Mouse (Mus musculus): ENCODE data around the gene Hdhd3. TPM values are rescaled to one million over a fixed set of nuclear protein-coding genes. Genes with fewer than 3 reads are reported as not detected.

Gene Hdhd3
- polyA plus RNA-seq (2012; rRNA removed) = 63.6 and 68.4 TPM in 2 replicates

DNA sequence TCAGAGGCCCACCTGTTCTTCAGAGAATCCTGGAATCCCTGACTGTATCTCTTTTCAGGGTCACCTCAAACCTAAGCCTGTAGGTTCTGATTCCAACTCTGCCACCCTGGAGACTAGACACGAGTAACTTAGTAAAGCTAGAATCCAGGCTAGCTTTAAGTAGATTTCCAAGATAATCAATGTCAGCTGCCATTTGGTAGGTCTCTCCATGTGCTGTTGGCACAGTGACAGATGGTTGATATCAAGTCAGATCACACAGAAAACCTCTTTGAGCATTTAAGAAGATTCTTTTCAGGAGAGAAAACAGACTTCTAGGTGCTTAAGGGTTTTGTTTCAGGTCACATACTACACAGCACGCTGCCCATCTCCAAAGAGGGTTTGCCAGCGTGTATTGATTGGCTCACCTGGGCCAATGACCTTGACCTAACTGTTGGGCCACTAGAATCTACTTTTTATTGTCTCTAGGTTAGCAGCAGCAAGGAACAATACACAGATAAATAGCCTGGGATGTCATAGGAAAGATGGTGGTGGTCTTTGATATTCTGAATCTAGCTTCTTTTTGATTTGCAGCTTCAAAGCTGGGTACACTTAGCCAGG, at the start of gene Hdhd3:
TSS of gene Hdhd3 (minus strand) at position 94 of the 597 bp plus-strand sequence.
- WGBS = 35% methylated on average over 3 of the region's 3 CpGs
- H3K4me3 ChIP-seq (ENCODE audit: low read depth, low read length) = peak within 1 kb of the TSS; percentile 96
- H3K27me3 ChIP-seq (ENCODE audit: control insufficient read depth, insufficient read depth, low read length) = no peaks in the 10 kb centered on the region
- H3K4me1 ChIP-seq (ENCODE audit: control insufficient read depth, insufficient read depth, insufficient read length, low read length) = peaks cover 18% of the 10 kb centered on the region
- peak within 1 kb of the TSS; percentile 97 for H3K27ac ChIP-seq (ENCODE audit: insufficient read depth, low read depth, low read length)
- peaks cover 22% of the 10 kb centered on the region for H3K36me3 ChIP-seq (ENCODE audit: control insufficient read depth, insufficient read depth, low read length)
- TF ChIP-seq POLR2A (IDR thresholded peaks at IDR 0.05; ENCODE audit: low read depth, low read length) (no peak), CTCF (IDR thresholded peaks at IDR 0.05; ENCODE audit: extremely low read depth, insufficient read length, insufficient replicate concordance, low read depth, low read length) (no peak)

GRCm38 (mm10) chr4:62551966-62552365, 48.7 kb upstream of the Hdhd3 start:
- Histone ChIP-seq H3K4me1 (ENCODE audit: control insufficient read depth, insufficient read depth, insufficient read length, low read length) (no peaks in the 10 kb centered on the region), H3K27ac (ENCODE audit: insufficient read depth, low read depth, low read length) (no peak overlapping the region), H3K4me3 (ENCODE audit: low read depth, low read length) (no peak overlapping the region), H3K27me3 (ENCODE audit: control insufficient read depth, insufficient read depth, low read length) (no peaks in the 10 kb centered on the region), H3K36me3 (ENCODE audit: control insufficient read depth, insufficient read depth, low read length) (no peaks in the 10 kb centered on the region)
- TF ChIP-seq POLR2A (IDR thresholded peaks at IDR 0.05; ENCODE audit: low read depth, low read length) (no peak), CTCF (IDR thresholded peaks at IDR 0.05; ENCODE audit: extremely low read depth, insufficient read length, insufficient replicate concordance, low read depth, low read length) (no peak)
- WGBS = 78% methylated on average over 7 of the region's 7 CpGs

- TF ChIP-seq CTCF (IDR thresholded peaks at IDR 0.05; ENCODE audit: extremely low read depth, insufficient read length, insufficient replicate concordance, low read depth, low read length) = no peak
- no peak for TF ChIP-seq POLR2A (IDR thresholded peaks at IDR 0.05; ENCODE audit: low read depth, low read length)
- no peak overlapping the region for H3K27ac ChIP-seq (ENCODE audit: insufficient read depth, low read depth, low read length)
- H3K4me1 ChIP-seq (ENCODE audit: control insufficient read depth, insufficient read depth, insufficient read length, low read length) = no peaks in the 10 kb centered on the region
- H3K27me3 ChIP-seq (ENCODE audit: control insufficient read depth, insufficient read depth, low read length) = no peaks in the 10 kb centered on the region
- no peaks in the 10 kb centered on the region for H3K36me3 ChIP-seq (ENCODE audit: control insufficient read depth, insufficient read depth, low read length)
- H3K4me3 ChIP-seq (ENCODE audit: low read depth, low read length) = no peak overlapping the region
Observed at GRCm38 (mm10) chr4:62544801-62545200, 41.5 kb upstream of the Hdhd3 start.

DNA sequence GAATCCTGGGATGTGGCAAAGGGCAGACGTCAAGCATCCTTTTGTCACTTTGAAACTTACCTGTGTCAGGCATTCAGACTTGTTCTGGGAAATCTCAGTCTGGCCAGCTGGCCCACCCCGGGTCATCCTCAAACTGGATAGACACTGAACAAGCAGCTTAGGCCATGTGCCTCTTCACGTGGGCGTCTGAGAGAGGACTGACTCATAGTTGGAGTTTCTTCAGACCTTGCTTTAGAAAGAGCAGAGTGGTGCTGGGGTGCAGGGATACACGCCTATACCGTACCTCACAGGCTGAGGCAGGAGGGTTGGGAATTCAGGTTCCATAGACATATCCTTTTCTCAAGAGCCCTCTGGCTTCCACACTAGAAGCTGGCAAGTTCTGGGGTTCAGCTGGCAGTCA, 40.5 kb upstream of the Hdhd3 start:
- Histone ChIP-seq H3K27ac (ENCODE audit: insufficient read depth, low read depth, low read length) (no peak overlapping the region), H3K27me3 (ENCODE audit: control insufficient read depth, insufficient read depth, low read length) (no peaks in the 10 kb centered on the region), H3K36me3 (ENCODE audit: control insufficient read depth, insufficient read depth, low read length) (no peaks in the 10 kb centered on the region), H3K4me1 (ENCODE audit: control insufficient read depth, insufficient read depth, insufficient read length, low read length) (no peaks in the 10 kb centered on the region), H3K4me3 (ENCODE audit: low read depth, low read length) (no peak overlapping the region)
- 86% methylated on average over 6 of the region's 6 CpGs for WGBS
- TF ChIP-seq CTCF (IDR thresholded peaks at IDR 0.05; ENCODE audit: extremely low read depth, insufficient read length, insufficient replicate concordance, low read depth, low read length) (no peak), POLR2A (IDR thresholded peaks at IDR 0.05; ENCODE audit: low read depth, low read length) (no peak)

GRCm38 (mm10) chr4:62541802-62542201, 38.5 kb upstream of the Hdhd3 start:
- no peaks in the 10 kb centered on the region for H3K27me3 ChIP-seq (ENCODE audit: control insufficient read depth, insufficient read depth, low read length)
- no peaks in the 10 kb centered on the region for H3K36me3 ChIP-seq (ENCODE audit: control insufficient read depth, insufficient read depth, low read length)
- WGBS = 81% methylated on average over 3 of the region's 3 CpGs
- no peak overlapping the region for H3K27ac ChIP-seq (ENCODE audit: insufficient read depth, low read depth, low read length)
- no peak for TF ChIP-seq POLR2A (IDR thresholded peaks at IDR 0.05; ENCODE audit: low read depth, low read length)
- TF ChIP-seq CTCF (IDR thresholded peaks at IDR 0.05; ENCODE audit: extremely low read depth, insufficient read length, insufficient replicate concordance, low read depth, low read length) = no peak
- no peak overlapping the region for H3K4me3 ChIP-seq (ENCODE audit: low read depth, low read length)
- H3K4me1 ChIP-seq (ENCODE audit: control insufficient read depth, insufficient read depth, insufficient read length, low read length) = no peaks in the 10 kb centered on the region

DNA sequence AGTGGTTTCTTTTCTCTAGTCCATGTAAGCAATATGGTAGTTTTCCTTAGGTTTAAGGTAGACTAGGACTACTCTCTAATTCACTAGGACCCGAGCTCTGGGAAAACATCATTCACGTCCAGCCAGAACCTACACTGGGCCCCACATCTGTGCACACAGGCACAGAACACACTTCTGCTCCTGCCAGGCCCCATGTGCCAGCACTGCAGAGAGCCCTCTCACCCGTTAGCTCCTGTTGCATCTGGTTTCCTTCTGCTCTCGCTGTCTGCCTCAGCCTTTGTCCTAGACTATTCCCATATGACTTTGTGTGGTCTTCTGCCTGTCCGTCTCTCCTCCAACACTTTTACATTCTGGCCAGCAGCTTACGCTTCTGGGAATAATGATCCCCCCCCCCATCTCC, 30.5 kb upstream of the Hdhd3 start:
- 89% methylated on average over 6 of the region's 6 CpGs for WGBS
- Histone ChIP-seq H3K27ac (ENCODE audit: insufficient read depth, low read depth, low read length) (no peak overlapping the region), H3K4me1 (ENCODE audit: control insufficient read depth, insufficient read depth, insufficient read length, low read length) (peaks cover 2% of the 10 kb centered on the region), H3K4me3 (ENCODE audit: low read depth, low read length) (no peak overlapping the region), H3K36me3 (ENCODE audit: control insufficient read depth, insufficient read depth, low read length) (no peaks in the 10 kb centered on the region), H3K27me3 (ENCODE audit: control insufficient read depth, insufficient read depth, low read length) (no peaks in the 10 kb centered on the region)
- TF ChIP-seq POLR2A (IDR thresholded peaks at IDR 0.05; ENCODE audit: low read depth, low read length) = no peak
- TF ChIP-seq CTCF (IDR thresholded peaks at IDR 0.05; ENCODE audit: extremely low read depth, insufficient read length, insufficient replicate concordance, low read depth, low read length) = no peak

DNA sequence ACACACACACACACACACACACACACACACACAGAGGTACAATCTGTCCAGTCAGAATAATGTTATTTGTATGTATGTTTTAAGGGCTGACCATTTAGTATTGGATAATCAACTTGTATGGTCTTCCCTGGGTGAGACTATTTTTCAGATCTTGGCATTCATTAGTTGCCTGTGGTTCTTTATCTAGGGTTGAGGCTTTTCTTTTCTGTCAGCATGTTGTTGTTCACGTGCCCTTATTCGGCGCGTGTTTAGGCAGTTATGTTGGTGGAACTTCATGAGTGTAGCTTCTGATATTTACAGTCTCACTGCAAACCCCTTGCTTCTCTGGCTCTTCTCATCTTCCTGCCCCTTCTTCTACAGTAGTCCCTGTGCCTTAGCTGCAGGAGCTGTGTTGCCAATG, 24.4 kb upstream of the Hdhd3 start:
- WGBS = 82% methylated on average over 4 of the region's 4 CpGs
- Histone ChIP-seq H3K4me3 (ENCODE audit: low read depth, low read length) (no peak overlapping the region), H3K4me1 (ENCODE audit: control insufficient read depth, insufficient read depth, insufficient read length, low read length) (peaks cover 5% of the 10 kb centered on the region), H3K27ac (ENCODE audit: insufficient read depth, low read depth, low read length) (no peak overlapping the region), H3K27me3 (ENCODE audit: control insufficient read depth, insufficient read depth, low read length) (no peaks in the 10 kb centered on the region), H3K36me3 (ENCODE audit: control insufficient read depth, insufficient read depth, low read length) (no peaks in the 10 kb centered on the region)
- TF ChIP-seq POLR2A (IDR thresholded peaks at IDR 0.05; ENCODE audit: low read depth, low read length) (no peak), CTCF (IDR thresholded peaks at IDR 0.05; ENCODE audit: extremely low read depth, insufficient read length, insufficient replicate concordance, low read depth, low read length) (no peak)

All from small intestine, adult 2 months (tissue).